Mouse (Mus musculus) neural tube, embryonic 15.5 days (tissue): Measurements from ENCODE around the gene Pik3ca. TPM values are rescaled to one million over a fixed set of nuclear protein-coding genes. Genes with fewer than 3 reads are reported as not detected.

Source experiments
- ATAC-seq: fragments of 200-750 bp; cut with Nextera tagmentation; 2 replicates; pipeline ENCODE4 v1.8.0; 2017; ENCODE audit warnings: mild to moderate bottlenecking, moderate TSS enrichment, moderate library complexity; ENCODE audit not compliant: low FRiP score
- H3K27ac ChIP-seq: fragments of 300-500 bp; sonication (generic); replicated peaks from 2 replicates; pipeline ENCODE4 v1.5.1; 2015; ENCODE audit warnings: mild to moderate bottlenecking, inconsistent platforms
- H3K27me3 ChIP-seq: fragments of 300-500 bp; sonication (generic); replicated peaks from 2 replicates; pipeline ENCODE4 v1.6.1; 2015; ENCODE audit warnings: inconsistent platforms
- H3K36me3 ChIP-seq: fragments of 300-500 bp; sonication (generic); 2 replicates; pipeline ENCODE4 v1.6.1; 2015; ENCODE audit warnings: inconsistent platforms
- H3K4me1 ChIP-seq: fragments of 300-500 bp; sonication (generic); 2 replicates; pipeline ENCODE4 v1.6.1; 2015; ENCODE audit warnings: inconsistent platforms
- H3K4me2 ChIP-seq: fragments of 300-500 bp; sonication (generic); 2 replicates; pipeline ENCODE4 v1.6.1; 2015; ENCODE audit warnings: inconsistent platforms, mild to moderate bottlenecking, moderate library complexity
- H3K4me3 ChIP-seq: fragments of 300-500 bp; sonication (generic); replicated peaks from 2 replicates; pipeline ENCODE4 v1.5.1; 2015; ENCODE audit warnings: mild to moderate bottlenecking, inconsistent platforms
- H3K9ac ChIP-seq: fragments of 300-500 bp; sonication (generic); replicated peaks from 2 replicates; pipeline ENCODE4 v1.6.1; 2015; ENCODE audit warnings: mild to moderate bottlenecking, inconsistent platforms
- H3K9me3 ChIP-seq: fragments of 300-500 bp; sonication (generic); replicated peaks from 2 replicates; pipeline ENCODE4 v1.6.1; 2016; ENCODE audit warnings: inconsistent platforms
- WGBS: fragments of 180-500 bp; shearing (Covaris S2); methylation state at CpG from one replicate; pipeline ENCODE4 v1.1.7; 2015; ENCODE audit warnings: mixed read lengths; 5-methylcytosine and 5-hydroxymethylcytosine counted together
- polyA plus RNA-seq: library from polyadenylated mRNA; unstranded; fragments of >200 nt; fragmentation: Nextera tagmentation; extraction: Ambion mirVana; gene quantifications from 2 replicates; pipeline ENCODE4 v1.2.1, GENCODE M21; 2015

The Pik3ca gene
- polyA plus RNA-seq, 1 experiment from 2014 or later: 12.3 TPM

DNA sequence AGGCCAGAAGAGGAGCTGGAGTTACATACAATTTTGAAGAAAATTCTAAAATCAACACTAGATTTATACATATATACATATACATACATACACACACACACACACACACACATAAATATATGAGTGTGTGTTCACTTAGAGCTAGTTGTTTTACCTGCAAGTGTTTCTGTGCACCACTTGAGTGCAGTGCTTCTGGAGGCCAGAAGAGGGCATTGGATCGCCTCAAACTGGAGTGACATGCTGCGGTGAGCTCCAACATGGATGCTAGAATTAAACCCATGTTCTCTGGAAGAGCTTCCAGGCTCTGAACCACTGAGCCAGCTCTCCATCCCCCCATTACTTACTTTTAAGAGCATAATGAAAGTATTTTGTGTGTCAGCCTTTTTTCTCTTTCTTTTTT lies 17.6 kb upstream of the Pik3ca start:
- Histone ChIP-seq H3K27me3 (no peaks in the 10 kb centered on the region), H3K36me3 (no peaks in the 10 kb centered on the region), H3K27ac (no peak overlapping the region), H3K4me2 (no peak overlapping the region), H3K9me3 (no peaks in the 10 kb centered on the region), H3K4me3 (no peak overlapping the region), H3K4me1 (no peaks in the 10 kb centered on the region), H3K9ac (no peak overlapping the region)
- no peak for ATAC-seq
- 38% methylated on average over 2 of the region's 2 CpGs for WGBS

DNA sequence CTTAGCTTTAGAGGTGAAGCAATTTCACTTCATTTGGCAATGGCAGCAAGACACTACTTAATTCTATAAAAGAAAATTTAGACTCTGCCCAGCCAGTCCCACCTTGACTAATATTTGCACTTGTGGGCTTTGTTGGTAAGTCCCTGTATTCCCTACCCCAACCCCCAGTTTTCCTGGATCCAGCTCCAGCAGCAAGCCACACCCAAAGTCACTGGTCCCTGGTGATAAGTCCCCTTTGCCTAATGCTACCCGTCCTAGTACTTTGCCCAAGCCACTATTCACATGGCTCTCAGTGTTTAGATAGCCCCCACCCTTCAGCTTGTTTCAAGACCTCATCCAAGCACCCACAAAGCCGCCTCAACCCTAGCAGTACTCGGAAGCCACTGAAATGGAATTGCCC lies 15.9 kb upstream of the Pik3ca start:
- Histone ChIP-seq H3K27ac (no peak overlapping the region), H3K4me1 (no peaks in the 10 kb centered on the region), H3K36me3 (no peaks in the 10 kb centered on the region), H3K9ac (no peak overlapping the region), H3K9me3 (no peaks in the 10 kb centered on the region), H3K4me2 (no peak overlapping the region), H3K4me3 (no peak overlapping the region), H3K27me3 (no peaks in the 10 kb centered on the region)
- ATAC-seq: no peak
- 78% methylated on average over 3 of the region's 3 CpGs for WGBS

DNA sequence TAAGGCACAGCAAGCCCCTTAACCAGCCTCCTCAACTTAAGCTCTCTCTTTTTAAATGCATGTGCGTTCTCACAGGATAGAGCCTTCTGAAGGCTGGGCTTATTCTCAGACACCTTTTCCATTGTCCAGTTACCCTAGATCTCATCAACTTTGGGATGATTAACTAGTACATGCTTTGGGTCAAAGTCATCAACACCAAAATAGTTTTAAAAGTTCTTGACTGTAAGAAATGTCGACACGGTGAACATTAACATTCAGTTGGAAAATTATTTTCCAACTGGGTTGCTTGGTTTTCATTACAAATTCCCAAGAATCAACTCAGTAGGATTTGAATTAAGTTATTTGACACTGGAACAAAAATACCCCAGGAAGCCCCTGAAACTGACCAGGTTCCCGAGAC lies 4.6 kb upstream of the Pik3ca start:
- 88% methylated on average over 4 of the region's 4 CpGs for WGBS

DNA sequence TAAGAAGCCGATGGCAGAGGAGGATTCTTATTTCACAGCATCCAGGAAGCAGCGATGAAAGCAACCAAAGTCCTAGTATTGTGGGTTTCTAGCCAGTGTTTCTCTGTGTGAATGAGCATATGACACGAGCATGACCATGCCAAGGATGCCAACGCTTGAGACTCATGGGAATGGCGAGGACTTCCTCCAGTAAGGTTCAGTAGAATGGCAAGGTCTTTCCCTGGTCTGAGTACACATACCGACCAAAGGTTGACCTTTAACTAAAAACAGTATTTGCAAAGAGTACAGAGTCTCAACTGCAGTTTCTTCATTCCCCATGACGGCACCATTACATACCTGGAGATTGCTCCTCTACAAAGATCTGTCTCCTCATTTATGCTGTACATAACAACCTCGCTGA lies 3.5 kb upstream of the Pik3ca start:
- ATAC-seq: no peak
- Histone ChIP-seq H3K27ac (no peak overlapping the region), H3K9me3 (no peaks in the 10 kb centered on the region), H3K4me1 (peaks cover 12% of the 10 kb centered on the region), H3K4me3 (no peak overlapping the region), H3K36me3 (no peaks in the 10 kb centered on the region), H3K9ac (no peak overlapping the region), H3K27me3 (no peaks in the 10 kb centered on the region), H3K4me2 (no peak overlapping the region)
- 91% methylated on average over 8 of the region's 8 CpGs for WGBS

More for the DNA sequence above, 4.6 kb upstream of the Pik3ca start:
- H3K4me2 ChIP-seq: no peak overlapping the region
- peaks cover 6% of the 10 kb centered on the region; the same call in 1 of the 2 replicates for H3K4me1 ChIP-seq
- no peak for ATAC-seq
- H3K9me3 ChIP-seq: no peaks in the 10 kb centered on the region
- no peak overlapping the region for H3K27ac ChIP-seq
- no peaks in the 10 kb centered on the region for H3K36me3 ChIP-seq
- H3K9ac ChIP-seq: no peak overlapping the region
- no peak overlapping the region for H3K4me3 ChIP-seq
- no peaks in the 10 kb centered on the region for H3K27me3 ChIP-seq

DNA sequence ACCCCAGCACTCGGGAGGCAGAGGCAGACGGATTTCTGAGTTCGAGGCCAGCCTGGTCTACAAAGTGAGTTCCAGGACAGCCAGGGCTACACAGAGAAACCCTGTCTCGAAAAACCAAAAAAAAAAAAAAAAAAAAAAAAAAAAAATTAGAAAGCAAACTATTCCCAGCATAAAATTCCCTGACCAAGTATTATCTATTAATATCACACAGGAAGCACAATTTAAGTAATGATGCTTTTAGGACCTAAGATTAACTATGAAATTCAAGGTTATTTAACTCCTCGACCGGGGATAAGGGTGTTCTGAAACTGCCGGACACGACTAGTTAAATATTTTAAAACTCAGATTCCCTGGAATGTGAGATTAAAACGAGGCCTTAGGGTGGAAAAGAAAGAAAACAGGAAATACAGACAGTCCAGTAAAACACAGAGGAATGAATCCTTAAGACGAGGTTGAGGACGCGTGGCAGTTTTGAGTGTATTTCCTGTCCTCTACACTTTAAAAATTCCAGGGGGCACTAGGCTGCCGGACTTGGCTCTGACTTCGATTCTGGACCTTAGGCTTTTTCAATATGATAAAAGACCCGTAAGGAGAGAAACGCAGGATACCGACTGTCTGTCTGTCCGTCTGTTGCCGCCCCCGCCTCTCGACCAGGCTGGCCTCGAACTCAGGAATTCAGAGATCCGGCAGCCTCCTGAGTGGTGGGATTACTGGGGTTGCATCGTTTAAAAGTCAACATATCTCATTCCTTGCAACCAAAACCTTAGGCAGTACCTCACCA lies 1.5 kb upstream of the Pik3ca start:
- WGBS: 29% methylated on average over 23 of the region's 24 CpGs

DNA sequence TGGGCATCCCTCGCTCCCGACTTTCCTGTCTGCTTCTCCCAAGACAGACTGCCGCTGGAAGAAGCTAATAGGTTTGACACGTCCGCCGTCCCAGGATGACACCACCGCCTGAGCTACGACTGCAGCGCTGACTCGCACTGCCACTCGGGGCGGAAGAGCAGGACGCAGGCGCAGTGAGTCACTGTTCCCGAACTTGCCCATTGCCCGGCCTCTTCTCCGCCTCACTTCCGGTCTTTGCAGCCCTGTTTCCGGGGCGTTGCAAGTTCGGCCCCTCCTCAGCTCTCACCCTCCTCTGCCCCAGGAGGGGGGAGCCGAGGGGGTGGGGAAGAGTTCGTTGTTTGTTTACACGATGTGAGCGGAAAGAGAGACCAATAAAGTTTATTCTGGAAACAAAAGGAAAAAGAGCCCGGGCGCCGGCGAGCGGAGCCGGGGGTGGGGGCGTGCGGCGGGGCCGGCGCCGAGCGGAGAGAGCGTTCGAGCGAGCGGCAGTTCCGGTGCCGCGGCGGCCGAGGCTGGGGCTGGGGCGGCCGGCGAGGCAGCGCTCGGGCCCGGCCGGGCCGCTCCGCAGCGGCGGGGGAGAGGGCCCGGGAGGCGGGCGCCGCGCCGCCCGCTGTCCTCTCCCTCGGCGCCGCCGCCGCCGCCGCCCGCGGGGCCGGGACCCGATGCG lies 544 bp upstream of the Pik3ca start:
- H3K27ac ChIP-seq: peak overlapping the region; percentile 96

More for the DNA sequence above, 1.5 kb upstream of the Pik3ca start:
- Histone ChIP-seq H3K4me1 (peaks cover 29% of the 10 kb centered on the region), H3K27me3 (no peaks in the 10 kb centered on the region), H3K36me3 (no peaks in the 10 kb centered on the region), H3K27ac (peak overlapping the region; percentile 96), H3K9ac (peak overlapping the region; percentile 87), H3K4me2 (peak overlapping the region; percentile 66), H3K4me3 (peak overlapping the region; percentile 91), H3K9me3 (no peaks in the 10 kb centered on the region)
- peak; percentile 7 for ATAC-seq

DNA sequence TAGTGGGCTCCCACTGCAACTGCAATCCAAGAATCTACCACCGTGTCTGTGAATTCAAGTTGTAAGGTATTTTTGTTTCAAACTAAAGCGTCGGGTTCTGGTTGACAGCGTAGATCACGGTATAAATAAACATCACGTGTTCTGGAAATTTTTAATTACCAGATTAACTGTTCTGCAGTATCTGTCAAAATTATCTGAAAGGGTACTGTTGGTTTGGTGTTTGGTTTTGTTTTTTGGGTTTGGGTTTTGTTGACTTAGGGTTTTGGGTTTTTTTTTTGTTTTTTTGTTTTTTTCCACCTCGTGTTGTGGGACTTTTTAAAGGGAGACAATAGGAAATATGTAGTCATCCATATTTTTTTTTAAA lies 686 bp downstream of the Pik3ca start:
- 0% methylated on average over 7 of the region's 7 CpGs for WGBS
- ATAC-seq: no peak

More for the DNA sequence above, 544 bp upstream of the Pik3ca start:
- peak overlapping the region; percentile 87 for H3K9ac ChIP-seq
- peak overlapping the region; percentile 91 for H3K4me3 ChIP-seq
- peak; percentile 98 for ATAC-seq
- no peaks in the 10 kb centered on the region for H3K27me3 ChIP-seq
- WGBS: 0% methylated on average over 44 of the region's 77 CpGs
- H3K36me3 ChIP-seq: no peaks in the 10 kb centered on the region
- H3K9me3 ChIP-seq: no peaks in the 10 kb centered on the region
- peak overlapping the region; percentile 66 for H3K4me2 ChIP-seq
- H3K4me1 ChIP-seq: peaks cover 35% of the 10 kb centered on the region

DNA sequence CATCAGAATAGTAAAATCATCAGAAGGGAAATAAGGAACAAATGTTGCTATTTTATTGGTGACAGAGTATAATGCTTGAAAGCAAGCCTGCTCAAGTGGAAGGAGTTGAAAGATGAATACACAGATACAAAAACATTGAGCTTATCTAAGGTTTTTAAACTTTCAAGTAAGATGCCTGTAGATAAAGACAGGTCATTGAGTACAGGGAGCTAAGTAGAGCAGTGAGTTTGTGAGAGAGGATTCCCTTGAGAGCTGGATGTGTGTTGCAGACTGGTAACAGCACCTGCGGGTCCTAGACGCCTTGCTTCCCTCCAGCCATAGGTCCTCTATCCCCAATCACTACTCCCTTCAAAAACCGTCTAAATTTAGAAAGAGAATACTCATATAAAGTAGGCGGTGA lies 1.2 kb downstream of the Pik3ca start:
- Histone ChIP-seq H3K9ac (0 out of 2 replicates have a peak overlapping the region, but pooled peaks have one; percentile 7), H3K9me3 (no peaks in the 10 kb centered on the region), H3K27ac (no peak overlapping the region), H3K4me1 (peaks cover 38% of the 10 kb centered on the region), H3K36me3 (no peaks in the 10 kb centered on the region), H3K4me2 (peak overlapping the region; percentile 66), H3K4me3 (peak overlapping the region; percentile 13; the same call in 1 of the 2 replicates), H3K27me3 (no peaks in the 10 kb centered on the region)
- WGBS: 31% methylated on average over 4 of the region's 4 CpGs
- no peak for ATAC-seq

More for the DNA sequence above, 686 bp downstream of the Pik3ca start:
- Histone ChIP-seq H3K9ac (peak overlapping the region; percentile 87), H3K4me1 (peaks cover 38% of the 10 kb centered on the region), H3K4me2 (peak overlapping the region; percentile 66), H3K27ac (peak overlapping the region; percentile 96), H3K27me3 (no peaks in the 10 kb centered on the region), H3K36me3 (no peaks in the 10 kb centered on the region), H3K4me3 (peak overlapping the region; percentile 91), H3K9me3 (no peaks in the 10 kb centered on the region)

DNA sequence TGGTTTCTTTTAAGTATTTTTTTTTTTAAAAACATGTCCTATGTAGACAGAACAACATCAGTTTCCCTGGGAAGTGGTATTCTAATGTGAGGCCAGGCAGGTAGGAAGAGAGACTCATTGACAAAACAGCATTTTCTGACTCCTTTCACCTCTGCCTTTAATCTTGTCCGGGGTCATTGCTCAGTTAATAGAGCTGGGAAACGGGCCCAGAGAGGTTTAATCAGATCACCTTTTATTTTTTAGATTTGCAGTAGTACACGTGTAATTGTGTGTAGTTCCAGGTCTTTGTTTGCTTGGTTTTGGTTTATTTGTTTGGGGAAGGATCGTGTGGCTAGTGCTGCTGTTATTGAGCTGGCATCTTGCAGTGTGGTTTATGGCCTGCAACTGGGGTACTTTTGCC lies 1.9 kb downstream of the Pik3ca start:
- Histone ChIP-seq H3K9me3 (no peaks in the 10 kb centered on the region), H3K27me3 (no peaks in the 10 kb centered on the region), H3K27ac (no peak overlapping the region), H3K36me3 (no peaks in the 10 kb centered on the region), H3K4me2 (peak overlapping the region; percentile 11; the same call in 1 of the 2 replicates), H3K4me1 (peaks cover 38% of the 10 kb centered on the region), H3K4me3 (no peak overlapping the region), H3K9ac (no peak overlapping the region)
- ATAC-seq: no peak
- 17% methylated on average over 4 of the region's 4 CpGs for WGBS

DNA sequence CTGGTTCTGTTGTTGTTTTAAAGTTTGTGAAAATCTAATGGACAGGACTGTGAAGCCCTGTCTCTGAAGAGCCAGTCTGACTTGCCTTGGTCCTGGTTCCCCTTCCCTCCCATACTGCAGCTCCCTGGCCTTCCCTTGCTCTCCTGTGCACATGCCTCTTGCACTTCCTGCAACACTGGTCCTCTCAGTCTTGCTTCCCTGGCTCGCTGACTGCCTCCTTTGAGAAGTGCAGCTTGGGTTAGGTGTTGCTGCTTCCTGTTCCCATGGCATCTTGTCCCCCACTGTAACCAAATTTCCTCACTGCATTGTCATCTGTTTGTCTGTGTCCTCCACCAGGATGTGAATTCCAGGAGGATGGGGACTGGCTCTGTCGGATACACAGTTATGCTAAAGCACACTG lies 2.5 kb downstream of the Pik3ca start:
- ATAC-seq: no peak
- Histone ChIP-seq H3K4me2 (peak overlapping the region; percentile 11; the same call in 1 of the 2 replicates), H3K27me3 (no peaks in the 10 kb centered on the region), H3K36me3 (no peaks in the 10 kb centered on the region), H3K9ac (no peak overlapping the region), H3K9me3 (no peaks in the 10 kb centered on the region), H3K27ac (no peak overlapping the region), H3K4me3 (no peak overlapping the region), H3K4me1 (peaks cover 40% of the 10 kb centered on the region)
- WGBS: 52% methylated on average over 2 of the region's 2 CpGs

DNA sequence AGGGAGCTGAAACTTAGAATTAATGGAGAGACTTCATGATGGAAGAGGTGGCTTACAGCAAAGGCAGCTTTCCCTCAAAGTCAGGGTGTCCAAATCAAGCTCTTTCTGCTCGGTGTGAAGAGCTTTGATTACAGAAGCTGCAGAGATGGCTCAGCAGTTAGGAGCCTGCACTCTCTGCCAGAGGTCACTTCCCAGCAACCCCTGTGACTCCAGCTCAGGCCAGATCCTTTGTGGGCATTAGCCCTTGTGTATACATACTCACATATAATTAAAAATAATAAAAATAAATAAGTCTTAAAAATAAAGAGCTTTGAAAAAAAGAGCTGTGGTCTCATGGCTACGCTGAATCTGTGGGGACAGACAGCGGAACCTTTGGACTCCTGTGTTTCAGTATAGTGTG lies 4.1 kb downstream of the Pik3ca start:
- H3K36me3 ChIP-seq: no peaks in the 10 kb centered on the region
- no peaks in the 10 kb centered on the region for H3K27me3 ChIP-seq
- peaks cover 34% of the 10 kb centered on the region for H3K4me1 ChIP-seq
- H3K9ac ChIP-seq: no peak overlapping the region
- H3K4me2 ChIP-seq: no peak overlapping the region
- no peak overlapping the region for H3K4me3 ChIP-seq
- H3K27ac ChIP-seq: no peak overlapping the region
- ATAC-seq: no peak
- no peaks in the 10 kb centered on the region for H3K9me3 ChIP-seq
- 77% methylated on average over 3 of the region's 3 CpGs for WGBS
